Mouse (Mus musculus): ENCODE data around the gene Spg7.

The Spg7 gene

DNA sequence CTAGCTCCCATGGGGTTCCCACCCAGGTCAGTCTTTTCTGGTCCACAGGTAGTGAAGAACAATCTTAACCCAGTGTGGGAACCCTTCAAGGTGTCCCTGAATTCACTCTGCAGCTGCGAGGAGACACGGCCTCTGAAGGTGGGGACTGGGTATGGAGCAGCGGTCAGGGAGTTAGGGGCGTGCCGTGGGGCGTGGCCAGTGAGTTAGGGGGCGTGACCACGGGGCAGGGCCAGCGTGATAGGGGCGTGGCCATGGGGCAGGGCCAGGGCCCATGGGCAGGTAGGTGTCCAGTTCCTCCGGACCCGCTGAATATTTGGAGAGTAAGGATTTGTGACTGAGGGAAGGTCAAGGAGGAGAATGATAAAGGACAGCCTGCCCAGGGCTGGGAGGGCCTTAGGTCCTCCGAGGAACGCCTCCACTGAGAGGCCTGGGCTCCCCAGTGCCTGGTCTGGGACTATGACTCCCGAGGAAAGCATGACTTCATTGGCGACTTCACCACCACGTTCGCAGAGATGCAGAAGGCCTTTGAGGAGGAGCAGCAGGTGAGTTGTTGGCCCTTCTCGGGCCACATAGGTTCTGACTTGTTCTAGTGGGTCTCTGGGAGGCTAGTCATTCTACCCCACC is 63.6 kb downstream of the Spg7 start:
- no peak for DNase-seq (ENCODE audit: low read depth in 2 of 2, low spot score in 2 of 2)

DNA sequence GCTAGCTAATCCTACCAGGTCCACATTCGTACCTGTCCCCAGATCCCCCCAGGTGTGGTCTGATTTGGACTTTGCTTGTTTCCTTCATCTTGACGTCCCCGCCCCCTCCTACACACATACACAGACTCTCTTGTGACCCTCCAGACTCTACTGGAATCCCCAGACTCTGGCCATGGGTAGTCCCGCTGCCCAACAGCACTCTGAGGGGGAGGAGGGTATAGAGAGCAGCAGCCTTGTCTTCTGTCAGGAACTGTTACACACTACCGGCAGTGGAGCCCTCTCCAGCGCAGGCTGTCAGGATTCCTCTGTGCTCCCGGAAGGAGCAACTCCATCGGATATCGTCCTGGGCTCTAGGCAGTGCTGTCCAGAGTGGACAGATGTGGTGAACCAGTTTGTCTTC is 68.3 kb downstream of the Spg7 start:
- DNase-seq (ENCODE audit: low read depth in 2 of 2, low spot score in 2 of 2): no peak

DNA sequence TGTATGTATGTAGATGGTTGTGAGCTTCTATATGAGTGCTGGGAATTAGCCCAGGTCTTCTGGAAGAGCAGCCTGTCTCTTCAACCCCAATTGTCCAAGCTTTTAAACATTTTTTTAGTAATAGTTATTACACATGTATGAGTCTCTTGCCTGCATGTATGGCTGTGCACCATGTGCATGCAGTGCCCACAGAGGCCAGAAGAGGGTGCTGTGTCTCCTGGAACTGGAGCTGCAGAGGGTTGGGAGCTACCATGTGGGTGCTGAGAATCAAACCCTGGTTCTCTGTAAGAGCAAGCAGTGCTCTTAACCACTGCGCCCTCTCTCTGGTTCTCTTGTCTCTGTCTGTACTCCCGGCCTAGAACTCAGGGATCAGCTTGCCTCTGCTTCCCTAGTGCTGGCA is 70.2 kb downstream of the Spg7 start:
- DNase-seq (ENCODE audit: low read depth in 2 of 2, low spot score in 2 of 2): no peak

DNA sequence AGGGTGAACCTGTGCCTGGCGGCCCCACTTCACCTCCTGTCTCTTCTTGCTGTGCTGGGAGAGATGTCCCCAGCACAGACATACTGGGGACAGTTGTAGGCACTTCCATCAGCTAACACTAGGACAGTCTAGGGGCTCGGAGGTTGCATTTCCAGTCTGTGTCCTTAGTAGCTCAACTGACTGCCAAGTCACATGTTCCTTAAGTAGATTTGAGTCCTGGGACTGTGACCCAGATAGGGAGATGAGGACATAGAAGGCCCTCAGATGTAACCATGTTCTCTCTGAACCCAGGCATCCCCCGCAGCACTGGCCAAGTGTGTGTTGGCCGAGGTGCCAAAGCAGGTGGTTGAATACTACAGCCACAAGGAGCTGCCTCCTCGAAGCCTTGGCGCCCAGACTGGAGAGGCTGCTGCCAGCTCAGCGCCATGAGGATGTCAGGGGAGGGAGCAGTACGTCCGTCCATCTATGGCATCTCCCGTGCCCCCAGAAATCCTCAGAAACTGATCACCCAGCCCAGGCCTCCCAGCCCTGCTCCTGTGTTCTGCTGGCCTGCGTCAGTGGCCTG is 71.5 kb downstream of the Spg7 start:
- DNase-seq (ENCODE audit: low read depth in 2 of 2, low spot score in 2 of 2): no peak

DNA sequence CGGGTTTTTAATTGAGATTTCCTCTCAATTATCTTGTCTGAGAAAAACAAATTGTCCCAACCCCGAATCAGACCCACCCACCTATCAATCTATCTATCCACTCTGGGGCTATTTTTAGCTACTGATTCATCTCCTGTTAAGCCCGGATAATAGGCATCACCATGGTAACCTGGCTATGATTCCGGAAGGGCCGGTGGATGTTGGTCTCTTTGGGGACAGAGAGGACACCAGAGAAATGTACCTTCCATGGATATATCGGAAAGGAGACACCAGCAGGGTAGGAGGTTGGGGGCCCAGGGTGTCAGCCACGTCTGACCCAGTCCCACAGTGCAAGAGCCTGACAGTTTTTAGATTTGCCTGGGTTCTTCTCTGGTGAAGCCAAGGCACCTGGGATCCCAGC is 72.7 kb downstream of the Spg7 start:
- no peak for DNase-seq (ENCODE audit: low read depth in 2 of 2, low spot score in 2 of 2)

DNA sequence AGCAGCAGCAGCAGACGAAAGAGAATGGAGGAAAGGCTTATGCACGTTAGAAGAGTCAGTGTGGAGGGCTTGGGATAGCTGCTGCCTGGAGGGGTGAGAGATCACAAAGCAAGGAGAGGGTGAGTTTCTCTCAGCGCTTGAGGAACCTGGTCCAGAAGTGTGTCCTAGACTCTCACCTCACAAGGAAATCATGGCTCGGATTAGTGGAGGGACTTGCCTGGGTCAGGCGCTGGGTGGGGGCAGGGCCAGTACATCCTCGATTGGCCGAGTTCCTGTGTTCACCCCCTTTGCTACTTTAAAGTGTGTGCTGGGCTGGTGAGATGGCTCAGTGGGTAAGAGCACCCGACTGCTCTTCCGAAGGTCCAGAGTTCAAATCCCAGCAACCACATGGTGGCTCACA is 73.1 kb downstream of the Spg7 start:
- no peak for DNase-seq (ENCODE audit: low read depth in 2 of 2, low spot score in 2 of 2)

DNA sequence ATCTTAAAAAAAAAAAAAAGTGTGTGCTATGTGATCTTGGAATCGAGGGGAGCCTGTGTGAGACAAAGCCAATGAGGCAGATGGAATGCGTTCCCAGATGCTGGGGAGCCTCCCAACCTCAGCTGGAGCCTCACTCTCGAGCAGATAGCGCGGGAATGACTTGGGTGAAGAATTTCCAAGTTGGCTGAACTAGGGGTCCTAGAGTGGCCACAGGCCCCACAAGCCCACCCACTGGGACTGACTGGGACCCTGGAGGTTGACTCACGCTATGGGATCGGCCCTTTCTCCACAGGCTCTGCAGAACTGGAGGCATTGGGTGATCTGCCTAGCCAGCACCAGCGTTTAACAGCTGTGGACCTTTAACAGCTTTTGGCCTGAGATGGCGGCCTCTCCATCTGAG is 73.5 kb downstream of the Spg7 start:
- DNase-seq (ENCODE audit: low read depth in 2 of 2, low spot score in 2 of 2): no peak

DNA sequence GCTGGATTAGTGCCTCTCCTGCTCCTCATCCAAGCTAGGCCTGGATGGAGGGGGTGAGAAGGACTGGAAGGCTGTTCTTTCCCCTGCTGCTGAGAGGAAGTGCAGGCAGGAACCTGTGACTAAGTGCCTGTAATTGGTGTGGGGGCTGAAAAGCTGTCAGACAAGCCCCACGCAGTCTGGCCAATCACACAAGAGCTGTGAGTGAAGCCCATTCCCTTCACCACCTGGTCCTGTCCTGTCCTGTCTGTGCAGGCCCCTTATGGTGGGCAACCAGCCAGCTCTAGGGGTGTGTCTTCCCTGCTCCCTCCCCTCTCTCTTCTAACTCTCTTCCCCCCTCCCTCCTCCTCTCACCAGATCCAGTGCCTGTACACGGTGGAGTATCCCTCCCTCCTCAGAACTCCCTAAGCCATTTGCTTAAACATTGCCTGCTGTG is 74.9 kb downstream of the Spg7 start:
- DNase-seq (ENCODE audit: low read depth in 2 of 2, low spot score in 2 of 2): no peak

DNA sequence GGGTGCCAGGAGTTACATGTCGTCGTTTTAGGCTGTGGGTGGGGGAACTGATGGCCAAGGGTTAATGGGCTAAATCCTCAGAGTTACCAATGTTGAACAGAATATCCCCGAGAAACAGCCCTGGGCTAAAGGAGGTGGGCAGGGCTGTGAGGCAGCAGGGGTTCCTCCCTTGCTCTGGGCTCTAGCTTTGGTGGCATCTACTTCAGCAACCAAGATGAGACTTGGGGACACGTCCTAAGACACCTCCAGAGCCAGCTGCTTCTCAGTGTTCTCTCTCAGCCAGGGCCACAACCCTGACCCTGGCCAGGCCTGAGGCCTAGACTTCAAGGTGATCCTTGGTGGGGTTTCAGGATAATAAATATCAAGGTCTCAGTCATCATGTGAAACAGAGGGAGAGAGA is 76.0 kb downstream of the Spg7 start:
- DNase-seq (ENCODE audit: low read depth in 2 of 2, low spot score in 2 of 2): no peak

DNA sequence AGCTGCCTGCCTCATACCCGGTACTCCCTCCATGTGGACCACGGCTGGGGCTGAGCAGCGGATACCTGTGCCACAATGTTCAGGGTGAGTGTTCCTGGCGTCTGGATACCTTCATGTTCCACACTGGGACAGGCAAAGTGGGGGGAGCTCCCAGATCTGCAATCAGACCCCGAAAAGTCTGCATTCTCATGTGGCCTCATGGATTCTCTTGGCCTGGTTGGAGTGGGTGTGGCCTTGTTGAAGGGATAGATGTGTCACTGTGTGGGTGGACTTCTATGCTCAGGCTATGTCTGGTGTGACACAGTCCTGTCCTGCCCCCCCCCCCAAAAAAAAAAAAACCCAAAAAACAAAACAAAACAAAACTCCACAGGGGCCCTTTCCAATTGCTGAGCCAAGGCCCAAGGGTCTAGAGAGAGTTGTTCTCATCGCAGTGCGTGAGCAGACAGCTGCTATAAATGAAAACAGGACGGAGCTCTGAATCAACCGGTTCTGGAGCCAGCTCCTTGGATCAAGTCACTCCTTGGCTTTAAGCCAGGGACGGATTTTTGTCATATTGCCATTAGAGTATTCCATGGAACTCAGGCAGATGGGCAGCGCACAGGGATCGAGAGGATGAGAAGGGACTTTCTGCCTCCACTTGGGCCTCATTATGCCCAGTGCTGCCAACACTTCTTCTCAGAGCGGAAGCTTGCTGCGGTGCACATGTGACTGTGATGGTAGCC is 79.2 kb downstream of the Spg7 start:
- DNase-seq (ENCODE audit: low read depth in 2 of 2, low spot score in 2 of 2): no peak

DNA sequence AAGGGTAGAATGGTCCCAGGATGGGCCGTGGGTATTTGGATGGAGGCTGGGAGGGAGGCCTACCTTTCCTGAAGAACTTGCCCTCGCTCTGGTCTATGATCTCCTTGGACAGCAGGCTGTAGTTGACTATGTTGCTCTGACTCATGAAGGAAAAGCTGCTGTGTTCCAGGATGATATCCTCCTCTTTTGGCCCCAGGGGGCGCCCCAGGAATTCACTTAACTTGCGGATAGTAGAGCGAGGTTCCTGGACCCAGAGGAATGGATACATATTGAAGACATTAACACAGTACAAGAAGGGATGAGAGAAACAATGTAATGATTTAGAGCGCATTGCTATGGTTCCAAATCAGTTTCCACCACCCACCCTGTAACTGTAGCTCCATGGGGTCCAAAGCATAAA is 82.5 kb downstream of the Spg7 start:
- peak in 1 of 2 experiments; percentile 42 for DNase-seq (ENCODE audit: low read depth in 2 of 2, low spot score in 2 of 2)

DNA sequence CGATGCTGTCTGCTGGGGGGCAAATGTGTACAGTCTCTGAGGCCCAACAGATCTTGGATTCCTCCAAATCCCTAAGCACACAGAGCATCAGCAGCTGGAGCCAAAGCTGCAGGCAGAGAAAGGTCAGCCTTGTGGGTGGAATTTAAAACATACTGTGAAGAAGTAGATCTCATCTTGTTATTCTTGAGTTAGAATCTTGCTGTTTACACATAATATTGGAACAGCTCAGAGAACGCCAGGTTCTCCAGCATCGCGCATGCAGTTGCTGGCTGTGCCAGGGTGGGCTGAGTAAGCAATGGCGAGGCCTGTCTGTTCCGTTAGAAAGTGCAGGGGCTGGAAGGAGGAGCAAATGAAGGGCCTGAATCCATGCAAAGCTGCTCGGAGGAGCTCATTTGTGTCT is 83.6 kb downstream of the Spg7 start:
- no peak for DNase-seq (ENCODE audit: low read depth in 2 of 2, low spot score in 2 of 2)

Data from CD8-positive naive resting alpha-beta T cell, adult 2 months (primary cell).